Mouse (Mus musculus): ENCODE measurements around the gene Il12a.

DNA sequence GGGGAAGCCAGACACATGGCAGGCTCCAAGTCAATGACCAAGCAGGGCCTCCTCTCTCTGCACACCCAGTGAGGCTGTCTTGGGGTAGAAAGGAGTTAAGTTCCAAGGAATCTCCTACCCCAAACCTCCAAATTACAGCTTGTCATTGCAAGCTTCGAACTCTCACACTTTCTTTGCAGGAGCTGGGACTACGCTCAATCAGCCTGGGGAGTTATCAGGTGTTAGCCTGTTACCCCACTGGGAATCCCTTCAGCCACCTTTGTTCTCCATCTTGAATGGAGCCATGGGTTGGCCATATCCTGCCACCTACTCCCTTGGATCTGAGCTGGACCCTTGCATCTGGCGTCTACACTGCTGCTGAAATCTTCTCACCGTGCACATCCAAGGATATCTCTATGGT lies at the start of gene Il12a:
- TF ChIP-seq CTCF (IDR thresholded peaks at IDR 0.05; ENCODE audit: low read depth) (no peak), EP300 (IDR thresholded peaks at IDR 0.05; ENCODE audit: low read depth) (no peak)
